Comparison of ENCODE assay signal across 25 mouse cellular contexts in the genomic region with DNA sequence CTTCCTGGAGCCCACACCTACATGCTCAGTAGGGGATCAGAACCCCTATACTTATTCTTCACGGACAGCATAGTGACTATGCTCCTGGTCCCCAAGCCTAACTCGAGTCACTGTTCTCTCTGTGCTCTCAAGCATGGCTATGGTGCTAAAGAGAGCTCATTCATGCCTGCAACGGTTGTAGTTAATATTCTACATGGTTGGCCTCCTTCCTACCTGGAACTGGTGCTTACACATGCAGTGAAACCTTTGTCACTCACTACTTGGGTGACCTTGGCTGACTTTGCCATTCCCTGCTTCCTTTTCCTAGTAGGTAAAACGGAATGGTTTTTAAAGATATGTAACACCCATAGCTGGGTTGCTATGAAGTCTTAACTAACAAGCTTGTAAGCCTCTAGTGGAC.
DNase-seq lines count a peak whose midpoint lies in the region; ATAC-seq and TF ChIP-seq lines count a peak whose summit lies in the region.
"Had no signal": no experiment of that assay in that cellular context is flagged by ENCODE, and none has a peak within 500 bp of the region (broad histone marks: within the 10 kb centered on the region; RNA-seq: fewer than 3 reads in every experiment).

No protein-coding gene starts in this region.

- H3K36me3 ChIP-seq in intestine, postnatal 0 days (ENCODE audit: control insufficient read depth, insufficient read depth), result no peaks in the 10 kb centered on the region
- no peaks in the 10 kb centered on the region for H3K36me3 ChIP-seq in kidney, embryonic 14.5 days (ENCODE audit: control insufficient read depth, insufficient read depth, low read length)
- H3K36me3 ChIP-seq: forebrain, embryonic 10.5 days; heart, embryonic 15.5 days; limb, embryonic 13.5 days; midbrain, embryonic 10.5 days; neural tube, embryonic 15.5 days had no signal

- ATAC-seq in intestine, postnatal 0 days, result 0 out of 2 replicates have a peak, but pooled peaks have one; percentile 36
- peak; percentile 71 for ATAC-seq in kidney, embryonic 14.5 days (ENCODE audit: low FRiP score, low TSS enrichment)
- ATAC-seq: activated CD4-positive, CD25-positive, alpha-beta regulatory T cell, adult 4 months had no signal

- DNase-seq in heart, adult 11 months, result peak; percentile 76
- no peak for DNase-seq in heart, adult 8-10 months (ENCODE audit: low spot score)
- peak; percentile 84 to 90 for DNase-seq in kidney, postnatal 25 days
- DNase-seq in gastrocnemius, postnatal 25 days, result no peak
- no peak for DNase-seq in thymus, postnatal 36 days
- DNase-seq in testis, postnatal 10 days (ENCODE audit: low spot score), result no peak
- DNase-seq: adrenal gland, adult 8-10 months; cerebellum, adult 18-20 months; cerebellum, postnatal 14 days; heart, adult 18-20 months; heart, postnatal 4 days; lung, adult 18-20 months; lung, postnatal 10 days; right cerebral cortex, adult 18-20 months; right cerebral cortex, postnatal 4 days; thymus, postnatal 14 days had no signal

- H3K4me1 ChIP-seq in intestine, postnatal 0 days (replicated peaks; ENCODE audit: control insufficient read depth, insufficient read depth, low read length), result no peaks in the 10 kb centered on the region; the same call in 1 of the 2 replicates
- H3K4me1 ChIP-seq in kidney, embryonic 14.5 days (ENCODE audit: control insufficient read depth, insufficient read depth, low read length), result peaks cover 3% of the 10 kb centered on the region
- H3K4me1 ChIP-seq: limb, embryonic 13.5 days; neural tube, embryonic 15.5 days had no signal

- WGBS in intestine, postnatal 0 days, result 46% methylated on average over 4 of the region's 4 CpGs
- WGBS in kidney, embryonic 14.5 days, result 61% methylated on average over 4 of the region's 4 CpGs

- no peak overlapping the region for H3K9ac ChIP-seq in intestine, postnatal 0 days (ENCODE audit: low read depth, low read length)
- H3K9ac ChIP-seq in kidney, embryonic 14.5 days (ENCODE audit: low read depth, low read length), result no peak overlapping the region
- H3K9ac ChIP-seq: heart, embryonic 15.5 days; hindbrain, embryonic 14.5 days; limb, embryonic 13.5 days; neural tube, embryonic 15.5 days had no signal

- H3K4me3 ChIP-seq in intestine, postnatal 0 days (ENCODE audit: low read depth, low read length), result no peak overlapping the region
- H3K4me3 ChIP-seq in kidney, embryonic 14.5 days (ENCODE audit: low read length), result no peak overlapping the region
- H3K4me3 ChIP-seq: forebrain, embryonic 10.5 days; heart, embryonic 15.5 days; limb, embryonic 13.5 days; midbrain, embryonic 10.5 days; neural tube, embryonic 15.5 days had no signal

- no peaks in the 10 kb centered on the region for H3K27me3 ChIP-seq in intestine, postnatal 0 days (replicated peaks; ENCODE audit: control insufficient read depth, insufficient read depth, low read length)
- no peaks in the 10 kb centered on the region for H3K27me3 ChIP-seq in kidney, embryonic 14.5 days (ENCODE audit: control insufficient read depth, insufficient read depth, low read length)
- H3K27me3 ChIP-seq: neural tube, embryonic 15.5 days had no signal

- no peak overlapping the region for H3K4me2 ChIP-seq in intestine, postnatal 0 days (replicated peaks; ENCODE audit: low read depth)
- no peak overlapping the region for H3K4me2 ChIP-seq in kidney, embryonic 14.5 days (replicated peaks; ENCODE audit: low read depth, low read length)
- H3K4me2 ChIP-seq: heart, embryonic 15.5 days; hindbrain, embryonic 14.5 days; limb, embryonic 13.5 days; neural tube, embryonic 15.5 days had no signal

- no peak for TF ChIP-seq CTCF in intestine, postnatal 0 days (IDR thresholded peaks at IDR 0.05; ENCODE audit: low read depth)

- no peak overlapping the region for H3K27ac ChIP-seq in intestine, postnatal 0 days (ENCODE audit: low read depth, low read length)
- peak overlapping the region; percentile 4; the same call in 1 of the 2 replicates for H3K27ac ChIP-seq in kidney, embryonic 14.5 days (ENCODE audit: low read depth, low read length)
- H3K27ac ChIP-seq: forebrain, embryonic 10.5 days; heart, embryonic 15.5 days; hindbrain, embryonic 14.5 days; limb, embryonic 13.5 days; midbrain, embryonic 10.5 days; neural tube, embryonic 15.5 days had no signal

- H3K9me3 ChIP-seq in intestine, postnatal 0 days (ENCODE audit: control insufficient read depth), result no peaks in the 10 kb centered on the region
- H3K9me3 ChIP-seq in kidney, embryonic 14.5 days (ENCODE audit: control insufficient read depth, low read length), result no peaks in the 10 kb centered on the region
- H3K9me3 ChIP-seq: forebrain, embryonic 10.5 days; heart, embryonic 15.5 days; limb, embryonic 13.5 days; midbrain, embryonic 10.5 days; neural tube, embryonic 15.5 days had no signal

Comparison
In these comparisons a context has a peak if more than half of its experiments do, and no peak if none do; other contexts are left out.
1. DNase-seq: peak in heart, adult 11 months (single experiment) and kidney, postnatal 25 days (2 of 2); none in heart, adult 8-10 months (single experiment), gastrocnemius, postnatal 25 days (single experiment), thymus, postnatal 36 days (0 of 2) and testis, postnatal 10 days (single experiment).